Mouse (Mus musculus) thymus, adult 18-20 months (tissue): ENCODE data around the gene Lifr.

Experiments used
- DNase-seq, 2 experiments: peaks; one replicate each; pipeline ENCODE4 v3.0.0; 2022; ENCODE audit warnings: mixed read lengths in 2 of 2

Lifr gene

GRCm38 (mm10) chr15:7081795-7082194, 8.6 kb upstream of the Lifr start:
- DNase-seq: no peak

- no peak for DNase-seq
Observed at GRCm38 (mm10) chr15:7082901-7083300, 7.5 kb upstream of the Lifr start.

- no peak for DNase-seq
Observed at GRCm38 (mm10) chr15:7084780-7085497, 5.5 kb upstream of the Lifr start.

DNA sequence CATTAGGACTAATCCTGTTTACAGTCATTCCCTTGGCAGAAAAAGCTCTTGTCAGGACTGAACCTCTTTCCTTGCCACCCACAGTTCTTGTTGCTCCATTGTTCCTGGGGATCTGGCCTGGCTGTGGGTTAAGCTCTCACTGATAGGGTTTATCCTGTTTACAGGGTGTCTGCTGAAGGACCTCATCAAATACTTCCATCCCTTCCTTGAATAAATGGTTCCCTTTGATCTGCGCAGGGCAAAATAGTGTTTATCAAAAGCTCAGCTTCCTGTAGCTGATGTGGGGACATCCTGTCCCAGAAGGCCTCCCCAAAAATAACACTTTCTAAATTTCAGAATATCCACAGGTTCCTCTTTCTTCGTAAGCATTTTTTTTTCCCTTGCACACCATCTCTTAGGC, 1.7 kb upstream of the Lifr start:
- no peak for DNase-seq

DNA sequence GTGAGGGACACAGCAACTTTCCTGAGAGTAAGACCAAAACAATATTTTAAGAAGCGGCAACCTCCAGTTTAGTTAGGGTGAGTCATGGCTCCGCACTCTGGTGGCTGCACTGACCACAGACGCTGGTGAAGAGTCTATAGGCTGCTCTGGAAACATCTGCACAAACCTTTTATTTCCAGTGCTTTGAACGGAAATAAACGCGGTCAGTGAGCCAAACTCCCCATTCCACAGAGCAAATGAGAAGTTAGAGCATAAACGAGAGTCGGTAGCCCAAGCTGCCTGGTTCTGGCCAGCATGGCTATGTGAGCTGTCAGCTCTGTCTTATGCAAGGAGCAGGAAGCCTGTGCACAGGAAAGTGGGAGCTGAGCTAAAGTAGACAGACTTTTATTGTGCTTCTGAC, 1.9 kb downstream of the Lifr start:
- DNase-seq: no peak

- DNase-seq: no peak
Observed at GRCm38 (mm10) chr15:7099406-7099805, 9.0 kb downstream of the Lifr start.

- no peak for DNase-seq
Observed at GRCm38 (mm10) chr15:7100226-7100625, 9.8 kb downstream of the Lifr start.

DNA sequence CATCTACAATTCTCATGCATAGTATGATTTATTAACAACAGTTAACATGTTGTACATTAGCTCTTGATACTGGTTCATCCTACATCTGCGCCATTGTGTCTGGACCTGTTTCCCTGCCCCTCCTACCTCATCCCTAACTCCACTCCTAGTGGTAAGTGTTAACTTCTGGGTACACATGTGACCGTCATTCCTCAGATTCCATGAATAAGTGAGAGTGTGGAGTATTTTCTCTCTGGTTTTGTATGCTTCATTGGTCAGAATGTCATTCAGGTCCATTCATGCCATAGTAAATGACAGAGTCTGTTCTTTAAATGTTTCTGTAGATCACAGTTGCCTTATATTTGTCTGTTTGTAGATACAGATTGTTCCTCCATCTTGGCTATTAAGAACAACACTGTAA, 12.6 kb downstream of the Lifr start:
- DNase-seq: no peak

DNA sequence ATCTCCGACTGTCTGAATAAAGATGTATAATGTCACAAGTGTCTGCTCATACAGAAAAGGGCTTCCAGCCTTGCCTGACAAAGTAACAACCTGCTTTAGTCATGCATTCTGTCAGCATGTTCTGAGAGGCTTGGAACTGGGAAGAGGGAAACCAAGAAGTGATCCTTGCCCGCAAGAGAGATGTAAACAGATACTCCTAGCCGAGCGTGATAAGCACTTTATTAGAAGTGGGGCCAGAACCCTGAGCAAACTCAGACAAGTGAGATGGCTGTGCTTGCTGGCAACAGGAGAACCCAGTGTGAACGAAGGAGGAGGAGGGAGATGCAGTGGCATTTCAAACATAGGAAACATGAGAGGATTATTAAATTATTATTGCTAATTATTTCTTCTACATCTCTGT, 14.8 kb downstream of the Lifr start:
- DNase-seq: no peak

DNA sequence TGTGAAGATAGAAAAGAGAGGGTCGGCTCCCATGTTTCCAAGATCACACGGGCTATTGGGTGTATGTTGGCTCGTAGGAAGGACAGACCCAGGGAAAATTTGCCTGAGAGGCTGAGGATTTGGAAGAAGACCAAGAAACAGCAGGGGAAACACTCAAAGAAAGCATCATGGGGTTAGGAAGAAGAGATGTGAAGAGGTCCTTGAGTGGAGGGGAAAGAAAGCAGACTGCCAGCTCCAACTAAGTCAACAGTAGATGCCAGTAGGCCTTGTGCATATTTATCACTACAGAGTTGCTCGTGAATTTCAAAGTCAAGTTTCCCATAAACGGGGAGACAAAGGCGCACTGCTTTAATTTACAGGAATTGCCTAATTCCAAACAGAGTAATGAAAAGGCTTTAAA, 17.7 kb downstream of the Lifr start:
- DNase-seq: no peak

- no peak for DNase-seq
Observed at GRCm38 (mm10) chr15:7112227-7112907, 22.0 kb downstream of the Lifr start.

- DNase-seq: no peak
Observed at GRCm38 (mm10) chr15:7113906-7114305, 23.5 kb downstream of the Lifr start.

DNA sequence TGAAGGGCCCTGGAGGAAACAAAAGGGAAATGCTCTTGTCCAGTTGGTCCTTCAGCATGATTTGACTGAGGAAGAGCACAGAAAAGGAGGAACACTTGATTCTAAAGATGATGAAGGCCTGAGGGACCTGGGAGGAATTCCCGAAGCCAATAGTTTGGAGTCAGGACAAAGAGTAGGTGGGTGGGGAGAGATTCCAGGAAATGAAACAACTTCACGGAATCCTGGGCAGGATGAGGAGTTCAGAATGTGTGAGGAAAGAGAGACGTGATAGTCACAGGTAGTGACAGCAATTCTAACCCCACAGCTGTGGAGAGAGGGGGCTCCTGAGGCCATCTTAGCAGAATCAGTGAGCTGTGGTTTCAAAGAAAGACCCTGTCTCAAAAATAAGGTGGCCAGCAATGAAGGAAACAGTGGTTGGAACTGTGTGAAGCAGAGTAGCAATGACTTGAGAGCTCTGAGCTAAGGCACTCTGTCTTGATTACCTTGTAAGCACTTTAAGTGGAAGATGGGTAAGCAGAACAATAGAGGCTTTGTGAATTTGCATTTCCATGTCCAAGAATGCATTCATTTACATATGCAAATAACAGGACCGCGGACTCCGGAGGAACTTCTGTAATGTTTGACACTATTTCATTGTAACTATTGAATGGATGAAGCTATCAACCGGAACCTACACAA, 25.1 kb downstream of the Lifr start:
- no peak for DNase-seq

- DNase-seq: no peak
Observed at GRCm38 (mm10) chr15:7116216-7116615, 25.8 kb downstream of the Lifr start.

GRCm38 (mm10) chr15:7116699-7117098, 26.3 kb downstream of the Lifr start:
- no peak for DNase-seq

DNA sequence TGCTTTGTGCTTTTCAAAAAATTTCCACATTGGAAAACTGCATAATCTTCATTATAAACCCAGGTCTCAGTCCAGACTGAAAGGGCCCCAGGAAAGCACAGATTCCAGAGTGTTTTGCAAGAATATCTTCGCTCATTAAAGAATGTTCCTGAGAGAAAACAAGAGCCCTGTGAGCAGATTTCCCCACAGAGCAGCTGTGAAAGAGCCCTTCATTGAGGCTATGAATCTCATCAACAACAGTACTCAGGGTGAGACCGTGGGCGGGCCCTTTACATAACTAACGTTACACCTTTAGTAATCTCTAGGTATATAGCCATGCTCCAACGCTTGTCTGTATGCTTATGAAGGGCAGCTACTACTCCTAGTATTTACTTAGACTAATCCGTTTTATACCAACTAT, 27.5 kb downstream of the Lifr start:
- no peak for DNase-seq

DNA sequence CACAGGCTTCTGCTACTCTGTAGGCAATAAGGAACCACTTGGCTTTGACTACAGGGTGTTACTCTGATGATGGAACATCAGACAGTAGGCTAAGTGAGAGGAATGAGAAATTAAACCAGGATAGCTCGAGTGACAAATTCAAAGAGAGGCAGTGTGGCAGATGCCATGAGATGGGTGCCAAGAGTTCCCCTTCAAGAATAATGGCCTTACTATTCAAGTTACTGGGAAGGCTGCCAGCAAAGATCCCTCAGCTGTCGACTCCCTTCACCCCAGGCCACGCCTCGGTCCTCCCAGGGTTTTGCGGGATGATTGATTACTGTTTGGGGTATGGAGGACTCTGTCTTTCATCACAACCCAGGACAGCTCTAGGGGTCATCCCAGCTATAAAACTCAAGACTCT, 28.4 kb downstream of the Lifr start:
- no peak for DNase-seq

DNA sequence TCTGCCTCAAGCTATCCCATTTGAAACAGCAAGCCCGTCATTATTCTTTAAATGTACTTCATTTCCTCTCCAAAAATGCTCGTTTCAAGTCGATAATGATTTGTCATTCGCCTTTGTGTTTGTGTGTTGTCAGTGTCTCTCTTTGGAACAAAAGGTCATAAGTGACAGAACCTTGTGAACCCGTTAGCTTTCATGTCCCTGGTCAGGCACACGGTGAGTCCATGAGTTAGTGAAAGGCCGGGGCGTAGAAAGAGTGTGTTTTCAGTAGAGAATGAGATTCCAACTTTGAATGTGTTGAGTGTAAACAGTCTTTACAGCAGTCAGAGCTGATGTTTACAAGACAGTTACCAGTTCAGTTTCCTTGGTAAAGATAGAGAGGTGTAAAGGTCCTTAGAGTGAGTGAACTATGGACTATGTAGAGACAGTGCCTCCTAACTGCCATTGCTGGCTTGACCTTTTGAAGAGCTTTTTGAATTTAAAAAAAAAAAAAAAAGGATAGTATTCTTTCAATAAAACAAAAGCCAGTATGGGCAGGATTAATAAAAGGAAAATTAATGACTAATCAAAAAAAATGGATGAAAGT, 29.6 kb downstream of the Lifr start:
- DNase-seq: no peak

DNA sequence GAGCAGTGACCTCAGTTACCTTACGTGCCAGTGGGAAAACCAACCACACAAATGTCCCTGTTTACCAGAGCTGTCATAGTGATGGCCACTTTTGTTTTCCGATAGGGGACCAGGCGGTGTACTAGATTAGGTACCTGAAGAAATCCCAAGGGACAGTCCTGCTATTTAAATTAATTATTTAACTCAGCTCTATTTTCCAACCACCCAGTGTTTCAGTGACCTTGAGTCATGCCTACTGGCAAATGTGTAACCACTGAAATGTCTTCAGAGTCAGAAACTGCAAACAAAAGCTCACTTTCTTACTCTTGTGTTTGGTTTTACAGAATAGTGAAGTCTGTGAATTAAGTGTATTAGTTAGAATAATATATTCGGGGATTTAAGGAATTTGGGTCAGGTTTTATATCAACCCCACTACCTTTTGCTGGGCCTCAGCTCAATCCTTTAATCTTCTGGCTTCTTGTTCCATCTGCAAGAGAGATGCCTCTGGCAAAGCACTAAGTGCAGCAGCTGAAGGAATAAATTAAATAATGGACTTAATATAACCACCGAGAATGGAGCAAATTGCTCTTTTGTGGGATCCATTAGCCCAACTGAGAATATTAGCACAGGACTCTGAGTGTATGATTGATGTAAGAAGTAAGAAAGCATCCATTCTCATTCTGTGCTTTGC, 33.5 kb downstream of the Lifr start:
- DNase-seq: no peak

DNA sequence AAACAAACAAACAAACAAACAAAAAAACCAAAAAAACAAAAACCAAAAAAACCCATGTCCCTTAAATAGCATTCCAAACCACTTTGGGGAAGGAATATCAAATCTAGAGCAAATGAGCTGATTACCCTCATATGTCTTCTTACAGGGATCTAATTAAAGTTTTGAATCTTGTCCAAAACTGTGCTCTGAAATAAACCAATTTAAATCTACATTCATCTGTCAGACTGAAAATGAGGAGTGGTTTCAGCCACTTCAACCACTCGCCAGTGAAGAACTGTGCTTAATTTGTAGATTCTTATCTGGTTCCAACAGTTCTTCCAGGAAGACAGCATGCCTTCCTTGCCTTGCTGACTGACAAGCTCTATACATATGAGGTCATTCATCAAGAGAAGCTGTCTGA, 35.8 kb downstream of the Lifr start:
- no peak for DNase-seq

- no peak for DNase-seq
Observed at GRCm38 (mm10) chr15:7128627-7129126, 38.3 kb downstream of the Lifr start.

DNA sequence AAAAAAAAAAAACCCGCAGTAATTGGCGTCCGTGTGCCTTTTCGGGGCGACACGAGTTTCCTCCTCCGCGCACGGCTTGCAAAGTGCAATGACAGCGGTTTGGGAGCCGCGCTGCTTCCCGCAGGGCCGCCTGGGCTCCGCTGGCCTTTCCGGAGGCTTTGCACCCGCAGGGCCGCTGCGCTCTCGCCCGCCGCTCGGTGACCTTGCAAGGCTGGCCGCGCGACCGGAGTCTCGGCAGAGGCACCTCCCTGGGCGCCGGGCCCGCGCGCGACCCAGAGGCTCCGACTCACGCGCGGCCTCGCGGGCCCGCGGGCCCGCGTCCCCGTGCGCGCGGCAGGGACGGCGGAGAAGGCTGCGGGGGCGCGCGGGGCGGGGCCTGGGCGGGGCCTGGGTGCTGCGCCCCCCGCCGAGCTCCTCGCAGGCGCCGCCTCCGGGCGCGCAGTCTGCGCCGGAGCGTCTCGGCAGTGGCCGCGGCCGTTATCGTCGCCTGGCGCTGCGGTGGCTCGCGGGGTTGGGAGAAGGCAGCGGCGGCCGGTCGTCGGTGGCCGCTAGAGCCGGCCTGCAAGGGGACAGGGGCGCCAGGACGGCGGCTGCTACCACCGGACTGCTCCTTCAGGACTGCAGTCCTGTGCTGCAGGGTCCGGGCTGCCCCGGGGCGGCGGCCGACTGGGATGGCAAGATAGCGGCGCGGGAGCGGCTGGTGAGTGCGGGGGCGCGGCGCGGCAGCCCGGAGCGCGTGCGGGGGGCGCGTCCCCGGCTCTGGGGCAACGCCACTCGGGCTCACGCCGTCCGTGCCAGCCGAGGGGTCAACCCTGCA, 38.9 kb downstream of the Lifr start:
- DNase-seq: peak; percentile 18 to 46
